Mouse (Mus musculus): ENCODE results near the gene Ric8a.

Ric8a gene

DNA sequence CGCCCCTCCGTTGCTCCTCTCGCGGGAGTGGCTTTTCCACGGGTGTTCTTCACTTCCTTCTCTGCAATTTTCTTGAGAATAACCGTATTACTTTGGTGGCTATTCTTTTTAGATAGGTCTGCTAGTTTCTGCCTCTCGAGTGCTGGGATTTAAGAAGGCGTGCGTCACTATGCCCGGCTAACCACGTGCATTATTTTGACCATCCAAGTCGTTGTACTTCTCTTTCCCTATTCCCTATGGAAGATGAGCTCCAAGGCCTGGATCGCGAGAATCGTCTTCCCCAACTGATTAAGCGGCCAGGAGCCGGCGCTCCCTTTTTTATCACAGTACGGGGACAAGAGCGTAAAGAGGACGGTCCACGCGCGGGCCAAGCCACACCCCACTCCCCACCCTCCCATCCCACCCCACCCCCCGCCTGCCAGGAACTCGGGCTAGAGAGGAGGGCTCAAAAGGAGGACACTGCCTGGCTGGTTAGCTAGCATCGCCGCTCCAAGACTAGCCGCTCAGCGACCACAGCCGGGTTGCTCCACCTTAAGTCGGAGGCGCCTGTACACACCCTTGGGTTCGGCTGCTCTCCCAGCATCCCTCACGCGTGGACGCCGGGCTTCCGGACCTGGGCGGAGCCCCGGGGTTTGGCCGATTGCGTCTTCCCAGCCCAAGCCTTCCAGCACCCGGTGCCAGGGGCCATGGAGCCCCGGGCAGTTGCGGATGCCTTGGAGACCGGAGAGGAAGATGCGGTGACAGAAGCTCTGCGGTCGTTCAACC lies at the start of gene Ric8a:
Gene Ric8a, plus strand, starts transcription at position 173 of the 765 bp plus-strand sequence.
- peak; percentile 85 for DNase-seq (ENCODE audit: low spot score)

DNA sequence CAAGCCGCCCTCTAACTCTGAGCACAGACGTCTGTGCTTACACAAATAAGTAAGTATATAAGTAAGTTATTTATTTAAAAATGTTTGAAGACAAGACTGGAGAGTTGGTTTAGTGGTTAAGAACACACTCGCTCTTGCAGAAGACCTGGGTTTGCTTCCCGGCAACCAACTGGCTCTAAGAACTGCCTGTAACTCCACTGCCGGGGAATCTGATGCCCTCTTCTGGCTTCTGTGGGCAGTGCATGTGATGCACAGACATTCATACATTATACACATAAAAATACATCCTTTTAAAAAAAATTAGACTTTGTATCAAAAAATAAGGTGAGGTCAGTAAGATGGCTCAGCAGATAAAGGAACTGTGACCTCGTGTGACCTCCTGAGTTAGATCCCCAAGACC lies 46.3 kb upstream of the Ric8a start:
- no peak for DNase-seq (ENCODE audit: low spot score)

DNA sequence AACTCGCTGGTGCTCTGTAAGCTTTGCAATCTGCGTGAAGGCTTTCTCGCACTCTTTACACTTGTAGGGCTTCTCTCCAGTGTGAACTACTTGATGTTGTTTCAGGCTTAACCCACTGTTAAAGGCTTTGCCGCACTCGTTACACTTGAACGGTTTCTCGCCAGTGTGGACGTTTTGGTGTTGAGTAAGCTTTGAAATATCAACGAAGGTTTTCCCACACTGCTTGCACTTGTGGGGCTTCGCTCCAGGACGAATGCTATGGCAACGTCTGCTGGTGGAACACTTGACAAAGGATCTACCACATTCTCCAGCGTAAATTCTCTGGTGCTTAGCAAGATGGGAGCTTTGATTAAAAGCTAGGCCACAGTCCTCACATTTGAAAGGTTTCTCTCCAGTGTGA lies 45.0 kb upstream of the Ric8a start:
- no peak for DNase-seq (ENCODE audit: low spot score)

GRCm38 (mm10) chr7:140812850-140813249 lies 43.9 kb upstream of the Ric8a start:
- no peak for DNase-seq (ENCODE audit: low spot score)

- DNase-seq (ENCODE audit: low spot score): no peak
Measured at GRCm38 (mm10) chr7:140820173-140820572, 36.6 kb upstream of the Ric8a start.

- no peak for DNase-seq (ENCODE audit: low spot score)
Measured at GRCm38 (mm10) chr7:140821305-140821652, 35.5 kb upstream of the Ric8a start.

- peak; percentile 48 for DNase-seq (ENCODE audit: low spot score)
Measured at GRCm38 (mm10) chr7:140821653-140822329, 35.0 kb upstream of the Ric8a start, which contains the start of gene Zfp941. Zfp941 (minus strand) TSS chr7:140822178.

GRCm38 (mm10) chr7:140822731-140823130 lies 34.0 kb upstream of the Ric8a start:
- DNase-seq (ENCODE audit: low spot score): no peak

GRCm38 (mm10) chr7:140828171-140828881 lies 28.4 kb upstream of the Ric8a start:
- no peak for DNase-seq (ENCODE audit: low spot score)

DNA sequence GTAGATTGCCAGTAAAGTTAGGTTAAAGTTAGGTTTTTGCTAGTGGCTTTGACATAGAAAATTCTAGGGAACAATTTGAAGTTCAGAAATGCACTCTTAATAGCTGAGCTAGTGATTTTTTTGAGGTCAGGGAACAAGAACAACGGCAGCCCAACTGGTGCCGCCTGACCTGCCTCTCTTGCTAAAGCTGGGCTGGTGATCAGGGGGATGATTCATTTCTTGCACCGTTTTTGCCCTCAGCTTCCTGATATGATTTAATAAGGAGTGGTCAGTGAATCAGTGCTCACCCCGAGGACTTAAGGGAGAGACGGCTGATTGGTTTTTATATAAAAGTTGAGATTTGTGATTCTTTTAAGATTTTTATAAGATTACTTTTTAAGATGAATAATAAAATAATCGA lies 25.3 kb upstream of the Ric8a start:
- no peak for DNase-seq (ENCODE audit: low spot score)

GRCm38 (mm10) chr7:140833341-140833740 lies 23.4 kb upstream of the Ric8a start:
- no peak for DNase-seq (ENCODE audit: low spot score)

- DNase-seq (ENCODE audit: low spot score): no peak
Measured at GRCm38 (mm10) chr7:140834968-140835757, 21.6 kb upstream of the Ric8a start, which contains the start of gene Urah. Urah (plus strand) TSS chr7:140835018.

GRCm38 (mm10) chr7:140835758-140836087 lies 21.0 kb upstream of the Ric8a start:
- DNase-seq (ENCODE audit: low spot score): no peak

DNA sequence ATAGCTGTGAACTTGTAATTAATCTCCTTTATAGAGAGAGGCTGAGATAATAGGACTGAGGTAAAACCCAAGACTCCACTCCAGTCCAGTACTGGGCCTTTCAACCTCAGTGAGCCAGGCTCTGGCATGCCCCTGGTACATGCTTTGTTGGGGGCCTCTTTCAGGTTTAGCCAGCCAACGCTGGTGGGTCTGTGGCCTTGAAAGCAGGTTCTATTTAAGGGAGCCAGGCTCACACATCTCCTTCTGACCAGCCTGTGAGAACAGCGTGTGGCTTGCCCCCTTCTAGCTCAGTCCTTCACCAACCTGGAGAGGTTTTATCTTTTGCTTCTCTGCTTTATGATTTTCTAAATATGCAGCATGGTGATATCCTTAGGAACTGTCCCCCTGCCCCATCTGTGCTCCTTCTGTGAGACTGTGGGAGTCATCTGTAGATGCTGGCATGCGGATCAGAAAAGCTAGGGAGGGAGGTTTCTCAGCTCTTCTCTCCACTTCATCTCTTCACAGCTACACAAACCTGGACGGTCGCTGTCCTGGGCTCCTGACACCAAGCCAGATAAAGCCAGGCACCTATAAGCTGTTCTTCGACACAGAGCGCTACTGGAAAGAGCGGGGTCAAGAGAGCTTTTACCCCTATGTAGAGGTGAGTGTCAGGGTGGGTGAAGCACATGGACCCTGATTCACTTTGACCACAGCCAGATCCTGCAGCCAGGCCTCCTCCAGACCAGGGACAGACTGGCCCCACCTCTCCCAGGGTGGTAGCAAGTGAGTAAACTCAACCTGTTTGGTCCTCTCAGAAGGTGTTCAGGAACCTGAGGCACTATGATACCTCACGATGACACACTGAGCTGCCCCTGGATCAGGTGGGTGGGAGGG lies 20.3 kb upstream of the Ric8a start:
- DNase-seq (ENCODE audit: low spot score): no peak

DNA sequence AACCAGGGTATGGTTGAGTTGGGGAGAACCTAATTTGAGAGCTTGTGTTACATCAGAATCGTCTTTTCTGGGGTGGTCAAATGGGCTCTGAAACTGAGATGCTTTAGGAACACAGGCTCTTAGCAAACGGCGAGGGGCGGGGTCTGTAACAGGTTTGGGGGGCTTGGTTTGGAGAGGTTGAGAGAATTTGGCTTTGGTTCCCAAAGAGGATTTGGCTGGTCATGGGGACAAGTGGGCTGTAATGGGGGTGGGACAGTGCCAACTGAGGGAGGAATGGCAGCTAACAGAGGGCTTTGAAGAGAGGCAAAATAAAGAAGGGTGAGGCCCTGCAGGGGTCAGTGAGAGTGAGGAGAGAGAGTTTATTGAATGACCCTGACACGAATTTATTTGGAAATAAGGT lies 17.2 kb upstream of the Ric8a start:
- DNase-seq (ENCODE audit: low spot score): no peak

DNA sequence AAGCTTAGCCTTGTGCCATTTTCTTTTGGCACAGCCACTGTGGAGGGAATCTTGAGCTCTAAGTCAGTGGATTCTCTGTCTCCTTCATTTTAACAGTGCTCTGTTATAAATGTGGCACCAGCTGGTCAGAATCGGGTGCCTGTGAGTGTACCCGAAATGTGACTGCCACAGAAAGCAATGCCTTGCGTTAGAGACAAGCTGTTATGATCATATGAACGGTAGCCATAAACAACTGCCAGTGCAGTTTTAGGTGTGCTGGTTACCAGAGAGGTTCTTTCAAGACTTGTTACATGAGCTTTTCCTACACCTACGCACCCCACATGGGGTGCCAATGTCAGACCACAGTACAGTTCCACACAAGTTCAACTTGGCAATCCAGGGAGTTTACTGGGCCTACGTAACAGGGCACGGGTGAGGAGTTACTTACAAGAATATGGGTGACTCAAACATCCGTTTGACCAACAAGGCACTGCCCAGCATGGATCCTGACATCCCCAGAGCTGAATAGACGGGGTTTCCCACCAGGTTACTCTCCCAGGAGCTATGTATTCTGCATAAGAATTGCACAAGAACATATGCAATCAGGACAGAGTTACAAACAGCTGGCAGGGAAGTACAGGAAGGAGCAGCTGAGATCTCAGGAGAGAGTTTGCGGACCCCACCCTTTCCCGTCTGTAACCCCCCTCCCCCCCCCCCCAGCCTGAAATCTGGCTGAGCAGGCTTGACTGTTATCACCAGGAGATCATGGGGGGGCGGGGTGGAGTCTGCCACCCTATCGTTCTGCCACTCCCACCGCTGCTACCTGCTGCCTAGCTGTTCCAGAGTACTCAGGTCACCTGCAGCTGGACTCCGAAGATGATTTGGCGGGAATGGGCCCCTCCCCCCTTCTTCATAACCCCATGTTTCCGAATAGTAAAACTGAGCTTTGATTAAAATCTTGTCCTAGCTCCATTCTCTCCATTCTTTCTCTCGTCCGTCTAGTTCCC lies 15.7 kb upstream of the Ric8a start:
- DNase-seq (ENCODE audit: low spot score): no peak

- DNase-seq (ENCODE audit: low spot score): no peak
Measured at GRCm38 (mm10) chr7:140843806-140844205, 13.0 kb upstream of the Ric8a start.

- peak; percentile 56 for DNase-seq (ENCODE audit: low spot score)
Measured at GRCm38 (mm10) chr7:140844905-140845665, 11.7 kb upstream of the Ric8a start, which contains the start of gene Scgb1c1. Scgb1c1 (plus strand) TSS chr7:140845547.

DNA sequence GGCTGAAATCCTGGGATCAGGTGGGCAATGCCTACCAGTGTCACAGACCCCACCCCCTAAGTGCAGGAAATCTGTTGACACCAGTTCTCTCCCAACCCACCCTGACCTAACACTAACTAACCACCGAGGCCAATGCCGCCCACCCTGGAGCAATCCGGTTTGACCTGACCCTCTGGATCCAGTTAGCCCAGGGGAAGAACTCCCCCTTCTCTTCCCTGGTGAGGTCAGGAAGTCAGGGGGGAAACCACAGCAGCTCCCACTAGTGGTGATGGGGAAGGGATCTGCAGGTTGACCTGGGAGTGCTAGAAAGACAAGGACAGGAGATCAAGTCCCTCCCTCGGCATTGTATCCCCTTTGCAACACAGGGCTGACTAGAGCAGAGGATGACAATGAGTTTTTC lies 11.1 kb upstream of the Ric8a start:
- DNase-seq (ENCODE audit: low spot score): no peak
